ENCODE assay signal across 11 mouse cellular contexts in the genomic region with DNA sequence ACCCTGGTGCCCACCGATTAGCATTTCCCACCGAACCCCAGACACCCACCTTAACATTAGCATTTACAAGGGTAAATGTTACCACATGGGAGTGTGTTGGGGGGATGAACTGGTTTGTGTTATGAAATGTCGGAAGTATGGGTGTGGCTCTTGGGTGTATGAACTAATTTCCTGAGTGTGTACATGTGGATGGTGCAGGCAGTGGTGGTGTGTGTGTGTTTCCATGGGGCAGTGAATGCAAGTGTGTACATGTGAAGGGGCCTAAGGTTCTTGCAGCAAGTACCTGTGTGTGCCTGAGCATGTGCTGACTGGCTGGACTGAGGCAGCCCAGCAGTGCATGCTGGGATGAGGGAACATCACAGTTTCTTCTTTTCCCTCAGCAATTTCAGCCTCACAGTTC.
"Had no signal": no experiment of that assay in that cellular context is flagged by ENCODE, and none has a peak within 500 bp of the region (broad histone marks: within the 10 kb centered on the region; RNA-seq: fewer than 3 reads in every experiment).

No protein-coding gene starts in this region.

- H3K27ac ChIP-seq: limb, embryonic 15.5 days; midbrain, embryonic 12.5 days; stomach, embryonic 15.5 days had no signal

- ATAC-seq: intestine, embryonic 16.5 days had no signal

- H3K4me2 ChIP-seq: limb, embryonic 15.5 days; midbrain, embryonic 12.5 days; stomach, embryonic 15.5 days had no signal

- H3K36me3 ChIP-seq: limb, embryonic 15.5 days; midbrain, embryonic 12.5 days; stomach, embryonic 15.5 days had no signal

- H3K9me3 ChIP-seq: limb, embryonic 15.5 days; stomach, embryonic 15.5 days had no signal

- DNase-seq: kidney, adult 2 months; kidney, postnatal 36 days; lung, adult 18-20 months; lung, postnatal 10 days; lung, postnatal 4 days; right cerebral cortex, postnatal 14 days; thymus, postnatal 36 days had no signal

- H3K9ac ChIP-seq: limb, embryonic 15.5 days; midbrain, embryonic 12.5 days; stomach, embryonic 15.5 days had no signal

- H3K4me1 ChIP-seq: limb, embryonic 15.5 days; midbrain, embryonic 12.5 days; stomach, embryonic 15.5 days had no signal

- H3K4me3 ChIP-seq: limb, embryonic 15.5 days; midbrain, embryonic 12.5 days; stomach, embryonic 15.5 days had no signal
